Mouse (Mus musculus) forebrain, embryonic 16.5 days (tissue): ENCODE measurements around the gene Mtmr11. TPM values are rescaled to one million over a fixed set of nuclear protein-coding genes. Genes with fewer than 3 reads are reported as not detected.
"Not testable (repeated sequence)": the region's sequence is repeated elsewhere in the genome, so short reads cannot be mapped to it uniquely, and the experiment has no call there.

ENCODE experiments used
- ATAC-seq: fragments of 200-750 bp; cut with Nextera tagmentation; 2 replicates; pipeline ENCODE4 v1.8.0; 2017; ENCODE audit warnings: mild to moderate bottlenecking, moderate library complexity
- H3K27ac ChIP-seq: fragments of 300-500 bp; sonication (generic); 2 replicates; pipeline ENCODE4 v1.5.1; 2014; ENCODE audit warnings: low read length, control low read depth
- H3K27me3 ChIP-seq: fragments of 300-500 bp; sonication (generic); replicated peaks from 2 replicates; pipeline ENCODE4 v1.6.1; 2014; ENCODE audit warnings: low read length; ENCODE audit not compliant: control insufficient read depth, insufficient read depth
- H3K36me3 ChIP-seq: fragments of 300-500 bp; sonication (generic); 2 replicates; pipeline ENCODE4 v1.6.1; 2014; ENCODE audit not compliant: control insufficient read depth, insufficient read depth
- H3K4me1 ChIP-seq: fragments of 300-500 bp; sonication (generic); replicated peaks from 2 replicates; pipeline ENCODE4 v1.6.1; 2014; ENCODE audit warnings: low read length; ENCODE audit not compliant: control insufficient read depth, insufficient read depth
- H3K4me2 ChIP-seq: fragments of 300-500 bp; sonication (generic); 2 replicates; pipeline ENCODE4 v1.6.1; 2014; ENCODE audit warnings: mild to moderate bottlenecking, low read length, control low read depth
- H3K4me3 ChIP-seq: fragments of 300-500 bp; sonication (generic); replicated peaks from 2 replicates; pipeline ENCODE4 v1.5.1; 2014; ENCODE audit warnings: mild to moderate bottlenecking, low read length, control low read depth
- H3K9ac ChIP-seq: fragments of 300-500 bp; sonication (generic); replicated peaks from 2 replicates; pipeline ENCODE4 v1.6.1; 2014; ENCODE audit warnings: low read depth, low read length, control low read depth
- H3K9me3 ChIP-seq: fragments of 300-500 bp; sonication (generic); 2 replicates; pipeline ENCODE4 v1.6.1; 2016; ENCODE audit warnings: low read length; ENCODE audit not compliant: control insufficient read depth
- WGBS: fragments of 180-500 bp; shearing (Covaris S2); extraction: QIAGEN DNeasy Blood & Tissue Kit; methylation state at CpG from one replicate; pipeline ENCODE4 v1.1.7; 2014; 5-methylcytosine and 5-hydroxymethylcytosine counted together
- polyA plus RNA-seq: library from polyadenylated mRNA; unstranded; fragments of >200 nt; fragmentation: Nextera tagmentation; extraction: Ambion mirVana; gene quantifications from 2 replicates; pipeline ENCODE4 v1.2.1, GENCODE M21; 2015

The Mtmr11 gene
- polyA plus RNA-seq, 1 experiment from 2014 or later, result 7.8 TPM

GRCm38 (mm10) chr3:96170276-96170675 lies 8.5 kb downstream of the Mtmr11 start:
- Histone ChIP-seq H3K9ac (no peak overlapping the region), H3K4me2 (no peak overlapping the region), H3K4me1 (peaks cover 35% of the 10 kb centered on the region), H3K27me3 (no peaks in the 10 kb centered on the region), H3K9me3 (no peaks in the 10 kb centered on the region), H3K4me3 (no peak overlapping the region), H3K36me3 (peaks cover 6% of the 10 kb centered on the region; the same call in 1 of the 2 replicates), H3K27ac (no peak overlapping the region)
- 92% methylated on average over 4 of the region's 4 CpGs for WGBS
- no peak for ATAC-seq

- Histone ChIP-seq H3K27me3 (no peaks in the 10 kb centered on the region), H3K4me3 (peak overlapping the region; percentile 71), H3K9me3 (no peaks in the 10 kb centered on the region), H3K4me2 (peak overlapping the region; percentile 93), H3K9ac (peak overlapping the region; percentile 92), H3K4me1 (peaks cover 35% of the 10 kb centered on the region), H3K36me3 (peaks cover 6% of the 10 kb centered on the region; the same call in 1 of the 2 replicates), H3K27ac (peak overlapping the region; percentile 100)
- no peak for ATAC-seq
- WGBS, result 73% methylated on average over 10 of the region's 10 CpGs
Observed at GRCm38 (mm10) chr3:96170976-96171545, 9.3 kb downstream of the Mtmr11 start.

- H3K4me2 ChIP-seq, result peak overlapping the region; percentile 93
- peak overlapping the region; percentile 92 for H3K9ac ChIP-seq
- H3K27me3 ChIP-seq, result no peaks in the 10 kb centered on the region
- ATAC-seq, result peak; percentile 9
- peak overlapping the region; percentile 71 for H3K4me3 ChIP-seq
- H3K27ac ChIP-seq, result peak overlapping the region; percentile 100
- WGBS, result 16% methylated on average over 18 of the region's 18 CpGs
- H3K9me3 ChIP-seq, result no peaks in the 10 kb centered on the region
- H3K36me3 ChIP-seq, result peaks cover 6% of the 10 kb centered on the region; the same call in 1 of the 2 replicates
- H3K4me1 ChIP-seq, result peaks cover 35% of the 10 kb centered on the region
Observed at GRCm38 (mm10) chr3:96171583-96172196, 9.9 kb downstream of the Mtmr11 start.

- peak within 1 kb of the TSS; percentile 71 for H3K4me3 ChIP-seq
- ATAC-seq, result peak; percentile 95
- no peaks in the 10 kb centered on the region for H3K9me3 ChIP-seq
- H3K36me3 ChIP-seq, result peaks cover 6% of the 10 kb centered on the region; the same call in 1 of the 2 replicates
- under 1% methylated on average over 55 of the region's 58 CpGs for WGBS
- peak within 1 kb of the TSS; percentile 92 for H3K9ac ChIP-seq
- peak within 1 kb of the TSS; percentile 98 for H3K4me2 ChIP-seq
- H3K27ac ChIP-seq, result peak within 1 kb of the TSS; percentile 100
- H3K4me1 ChIP-seq, result peaks cover 35% of the 10 kb centered on the region
- no peaks in the 10 kb centered on the region for H3K27me3 ChIP-seq
Observed at GRCm38 (mm10) chr3:96172197-96173178, 10.7 kb downstream of the Mtmr11 start, which contains the start of gene Sf3b4. Gene Sf3b4 (plus strand): TSS chr3:96172332.

- H3K4me1 ChIP-seq, result peaks cover 35% of the 10 kb centered on the region
- peak overlapping the region; percentile 82 for H3K9ac ChIP-seq
- peak overlapping the region; percentile 98 for H3K4me2 ChIP-seq
- H3K4me3 ChIP-seq, result peak overlapping the region; percentile 71
- H3K27ac ChIP-seq, result no peak overlapping the region
- H3K36me3 ChIP-seq, result peaks cover 9% of the 10 kb centered on the region
- ATAC-seq, result no peak
- H3K9me3 ChIP-seq, result no peaks in the 10 kb centered on the region
- 34% methylated on average over 7 of the region's 7 CpGs for WGBS
- no peaks in the 10 kb centered on the region for H3K27me3 ChIP-seq
Observed at GRCm38 (mm10) chr3:96173185-96173584, 11.4 kb downstream of the Mtmr11 start.

- Histone ChIP-seq H3K4me1 (peaks cover 35% of the 10 kb centered on the region), H3K36me3 (peaks cover 11% of the 10 kb centered on the region)
- not testable (repeated sequence) for H3K9ac ChIP-seq, H3K27me3 ChIP-seq, H3K4me3 ChIP-seq, H3K4me2 ChIP-seq, H3K9me3 ChIP-seq, ATAC-seq, H3K27ac ChIP-seq
- WGBS, result 68% methylated on average over 4 of the region's 4 CpGs
Observed at GRCm38 (mm10) chr3:96174042-96174441, 12.2 kb downstream of the Mtmr11 start.

GRCm38 (mm10) chr3:96175251-96175650 lies 13.4 kb downstream of the Mtmr11 start:
- Histone ChIP-seq H3K4me3 (no peak overlapping the region), H3K9me3 (no peaks in the 10 kb centered on the region), H3K27me3 (no peaks in the 10 kb centered on the region), H3K9ac (no peak overlapping the region), H3K4me2 (no peak overlapping the region), H3K4me1 (peaks cover 33% of the 10 kb centered on the region), H3K27ac (no peak overlapping the region), H3K36me3 (peaks cover 11% of the 10 kb centered on the region)
- ATAC-seq, result no peak
- WGBS, result 94% methylated on average over 6 of the region's 6 CpGs

GRCm38 (mm10) chr3:96178427-96178826 lies 16.6 kb downstream of the Mtmr11 start:
- Histone ChIP-seq H3K4me1 (peaks cover 28% of the 10 kb centered on the region), H3K9ac (no peak overlapping the region), H3K4me3 (no peak overlapping the region), H3K9me3 (no peaks in the 10 kb centered on the region), H3K4me2 (no peak overlapping the region), H3K27me3 (no peaks in the 10 kb centered on the region), H3K36me3 (peaks cover 11% of the 10 kb centered on the region), H3K27ac (no peak overlapping the region)
- 90% methylated on average over 4 of the region's 4 CpGs for WGBS
- no peak for ATAC-seq

GRCm38 (mm10) chr3:96178902-96179301 lies 17.1 kb downstream of the Mtmr11 start:
- no peak overlapping the region for H3K4me2 ChIP-seq
- no peak overlapping the region for H3K4me3 ChIP-seq
- WGBS, result 96% methylated on average over 2 of the region's 2 CpGs
- no peaks in the 10 kb centered on the region for H3K27me3 ChIP-seq
- H3K9me3 ChIP-seq, result no peaks in the 10 kb centered on the region
- no peak overlapping the region for H3K27ac ChIP-seq
- no peak overlapping the region for H3K9ac ChIP-seq
- H3K36me3 ChIP-seq, result peaks cover 11% of the 10 kb centered on the region
- H3K4me1 ChIP-seq, result peaks cover 24% of the 10 kb centered on the region
- no peak for ATAC-seq
